Mouse (Mus musculus): ENCODE results near the gene Rhbg. TPM values are rescaled to one million over a fixed set of nuclear protein-coding genes. Genes with fewer than 3 reads are reported as not detected.

Rhbg gene
- polyA plus RNA-seq, 1 experiment from 2014 or later = 16.3 TPM

DNA sequence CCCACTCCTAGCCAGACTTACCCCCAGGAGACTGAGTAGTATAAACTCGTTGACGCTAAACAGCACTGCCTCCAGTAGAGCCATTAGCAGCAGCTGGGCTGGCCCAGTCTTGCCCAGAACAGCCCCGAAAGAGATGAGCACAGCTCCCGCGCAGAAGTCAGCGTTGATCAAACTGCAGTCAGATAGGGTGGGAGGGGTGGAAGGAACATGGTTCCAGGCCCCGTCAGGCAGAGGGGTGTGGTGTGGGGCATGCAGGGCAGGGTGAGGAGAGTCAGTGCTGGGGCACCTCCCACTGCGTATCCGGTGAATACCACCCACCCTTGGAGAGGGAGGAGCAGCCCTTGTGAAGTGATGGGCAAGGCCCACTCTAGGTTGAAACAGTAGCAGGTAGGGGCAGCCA, 6.8 kb downstream of the Rhbg start:
- H3K9me3 ChIP-seq (ENCODE audit: control insufficient read depth, low read length) = no peaks in the 10 kb centered on the region
- no peak overlapping the region for H3K27ac ChIP-seq (ENCODE audit: low read depth, low read length)
- DNase-seq (ENCODE audit: low spot score) (no peak), ATAC-seq (replicated peaks; ENCODE audit: low FRiP score) (no peak)
- 61% methylated on average over 9 of the region's 9 CpGs for WGBS
- H3K9ac ChIP-seq (ENCODE audit: low read depth, low read length) = no peak overlapping the region
- no peaks in the 10 kb centered on the region; the same call in 1 of the 2 replicates for H3K4me1 ChIP-seq (replicated peaks; ENCODE audit: control insufficient read depth, insufficient read depth, low read length)
- no peak overlapping the region for H3K4me3 ChIP-seq (ENCODE audit: low read depth, low read length)
- H3K27me3 ChIP-seq (replicated peaks; ENCODE audit: control insufficient read depth, insufficient read depth, low read length) = peaks cover 26% of the 10 kb centered on the region
- no peaks in the 10 kb centered on the region for H3K36me3 ChIP-seq (ENCODE audit: control insufficient read depth, insufficient read depth, low read length)
- H3K4me2 ChIP-seq = no peak overlapping the region

- peaks cover 36% of the 10 kb centered on the region for H3K27me3 ChIP-seq (replicated peaks; ENCODE audit: control insufficient read depth, insufficient read depth, low read length)
- H3K9ac ChIP-seq (ENCODE audit: low read depth, low read length) = no peak overlapping the region
- no peaks in the 10 kb centered on the region for H3K36me3 ChIP-seq (ENCODE audit: control insufficient read depth, insufficient read depth, low read length)
- no peaks in the 10 kb centered on the region for H3K9me3 ChIP-seq (ENCODE audit: control insufficient read depth, low read length)
- H3K4me2 ChIP-seq = no peak overlapping the region
- no peak; the same call in 1 of the 2 replicates for ATAC-seq (replicated peaks; ENCODE audit: low FRiP score)
- DNase-seq (ENCODE audit: low spot score) = peak; percentile 72
- no peak overlapping the region for H3K4me3 ChIP-seq (ENCODE audit: low read depth, low read length)
- no peaks in the 10 kb centered on the region; the same call in 1 of the 2 replicates for H3K4me1 ChIP-seq (replicated peaks; ENCODE audit: control insufficient read depth, insufficient read depth, low read length)
- 16% methylated on average over 13 of the region's 13 CpGs for WGBS
- no peak overlapping the region for H3K27ac ChIP-seq (ENCODE audit: low read depth, low read length)
These were observed 8.7 kb downstream of the Rhbg start for GRCm38 (mm10) chr3:88245811-88246210.

DNA sequence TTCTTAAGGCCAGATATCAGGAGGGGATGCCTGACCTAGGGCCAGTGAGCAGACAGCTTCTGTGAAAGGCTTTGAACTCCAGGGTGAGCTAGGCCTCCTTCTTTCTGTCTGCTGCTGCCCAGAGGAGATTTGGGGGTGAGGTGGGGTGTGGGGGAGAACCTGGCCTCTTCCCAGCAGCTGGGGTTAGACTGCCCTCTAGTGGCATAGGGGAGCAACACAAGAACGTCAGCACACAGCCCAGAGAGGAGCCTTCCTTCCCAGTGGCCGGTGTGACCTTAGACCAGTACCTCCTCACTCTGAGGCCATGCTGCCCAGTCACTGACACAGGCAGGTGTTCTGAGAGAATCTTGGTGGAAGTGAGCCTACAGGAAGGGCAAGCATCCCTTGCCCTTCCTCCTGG, 10.4 kb downstream of the Rhbg start:
- no peak overlapping the region for H3K4me2 ChIP-seq
- H3K4me1 ChIP-seq (replicated peaks; ENCODE audit: control insufficient read depth, insufficient read depth, low read length) = no peaks in the 10 kb centered on the region; the same call in 1 of the 2 replicates
- H3K4me3 ChIP-seq (ENCODE audit: low read depth, low read length) = no peak overlapping the region
- DNase-seq (ENCODE audit: low spot score) = no peak
- H3K27ac ChIP-seq (ENCODE audit: low read depth, low read length) = no peak overlapping the region
- no peaks in the 10 kb centered on the region for H3K36me3 ChIP-seq (ENCODE audit: control insufficient read depth, insufficient read depth, low read length)
- no peak for ATAC-seq (replicated peaks; ENCODE audit: low FRiP score)
- H3K27me3 ChIP-seq (replicated peaks; ENCODE audit: control insufficient read depth, insufficient read depth, low read length) = peaks cover 54% of the 10 kb centered on the region
- H3K9ac ChIP-seq (ENCODE audit: low read depth, low read length) = no peak overlapping the region
- no peaks in the 10 kb centered on the region for H3K9me3 ChIP-seq (ENCODE audit: control insufficient read depth, low read length)
- WGBS = 7% methylated on average over 2 of the region's 2 CpGs

DNA sequence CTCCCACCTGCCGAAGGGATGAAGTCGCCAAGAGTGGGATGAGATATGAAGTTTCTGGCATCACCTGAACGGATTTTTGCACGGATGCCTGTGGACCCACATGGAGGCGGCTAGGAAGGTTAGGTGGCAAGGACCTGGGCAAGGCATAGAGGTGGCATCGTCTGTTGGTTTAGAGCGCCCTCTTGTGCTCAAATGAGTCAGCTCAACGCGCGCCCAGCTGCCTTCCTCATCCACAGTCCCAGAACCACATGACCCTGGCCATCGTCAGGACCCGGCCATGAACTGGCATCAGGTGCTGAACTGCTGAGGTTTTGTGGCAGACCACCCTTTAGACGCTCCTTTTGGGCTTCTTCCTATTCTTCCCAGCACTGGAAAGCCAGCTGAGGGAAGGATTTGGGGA, 12.0 kb downstream of the Rhbg start:
- WGBS = 6% methylated on average over 13 of the region's 13 CpGs
- ATAC-seq (replicated peaks; ENCODE audit: low FRiP score) (no peak; the same call in 1 of the 2 replicates), DNase-seq (ENCODE audit: low spot score) (peak; percentile 55)
- Histone ChIP-seq H3K36me3 (ENCODE audit: control insufficient read depth, insufficient read depth, low read length) (no peaks in the 10 kb centered on the region), H3K9me3 (ENCODE audit: control insufficient read depth, low read length) (no peaks in the 10 kb centered on the region), H3K4me1 (replicated peaks; ENCODE audit: control insufficient read depth, insufficient read depth, low read length) (no peaks in the 10 kb centered on the region; the same call in 1 of the 2 replicates), H3K27me3 (replicated peaks; ENCODE audit: control insufficient read depth, insufficient read depth, low read length) (peaks cover 69% of the 10 kb centered on the region), H3K9ac (ENCODE audit: low read depth, low read length) (no peak overlapping the region), H3K4me3 (ENCODE audit: low read depth, low read length) (no peak overlapping the region), H3K4me2 (no peak overlapping the region), H3K27ac (ENCODE audit: low read depth, low read length) (no peak overlapping the region)

DNA sequence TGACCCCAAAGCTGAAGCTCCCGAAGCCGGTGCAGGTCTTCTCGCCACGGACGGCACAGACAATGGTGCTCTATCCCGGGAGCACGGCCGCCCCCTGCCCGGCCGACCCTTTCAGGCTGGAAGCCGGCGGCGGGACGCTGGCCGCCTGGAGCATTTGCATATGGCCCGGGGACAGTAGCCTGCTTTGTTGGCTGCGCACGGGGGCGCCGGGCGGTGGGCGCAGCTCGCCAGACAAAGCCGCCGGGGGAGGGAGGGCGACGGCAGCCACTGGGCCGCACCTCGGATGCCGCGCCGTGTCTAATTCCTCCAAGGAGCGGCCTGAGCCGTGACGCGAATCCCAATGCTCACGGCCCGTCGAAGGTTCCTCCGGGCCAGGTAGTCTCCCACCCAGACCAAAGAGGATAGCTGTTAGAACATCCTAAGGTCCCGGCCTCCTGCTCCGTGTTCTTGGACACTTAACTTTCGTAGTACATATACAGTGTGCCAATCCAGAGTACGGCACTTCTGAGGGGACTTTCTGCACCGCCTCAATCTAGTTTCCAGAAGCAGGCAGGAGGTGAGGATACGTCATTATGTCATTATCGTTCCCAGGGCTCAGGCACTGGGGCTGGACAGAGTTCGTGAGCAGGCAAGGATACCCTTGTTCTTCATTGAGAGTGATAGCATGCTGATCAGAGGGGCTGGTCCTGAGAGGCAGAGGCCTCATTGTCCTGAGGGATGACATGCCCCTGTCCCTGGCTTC, 13.3 kb downstream of the Rhbg start:
- ATAC-seq (replicated peaks; ENCODE audit: low FRiP score) = no peak
- no peak for DNase-seq (ENCODE audit: low spot score)

GRCm38 (mm10) chr3:88239446-88239845, 15.1 kb downstream of the Rhbg start:
- ATAC-seq (replicated peaks; ENCODE audit: low FRiP score) (no peak), DNase-seq (ENCODE audit: low spot score) (no peak)
- Histone ChIP-seq H3K27ac (ENCODE audit: low read depth, low read length) (no peak overlapping the region), H3K4me3 (ENCODE audit: low read depth, low read length) (no peak overlapping the region), H3K4me2 (no peak overlapping the region), H3K36me3 (ENCODE audit: control insufficient read depth, insufficient read depth, low read length) (no peaks in the 10 kb centered on the region), H3K4me1 (replicated peaks; ENCODE audit: control insufficient read depth, insufficient read depth, low read length) (no peaks in the 10 kb centered on the region; the same call in 1 of the 2 replicates), H3K9me3 (ENCODE audit: control insufficient read depth, low read length) (no peaks in the 10 kb centered on the region), H3K9ac (ENCODE audit: low read depth, low read length) (no peak overlapping the region), H3K27me3 (replicated peaks; ENCODE audit: control insufficient read depth, insufficient read depth, low read length) (peaks cover 82% of the 10 kb centered on the region)
- 39% methylated on average over 4 of the region's 4 CpGs for WGBS

More for the DNA sequence above, 13.3 kb downstream of the Rhbg start:
- Histone ChIP-seq H3K27me3 (replicated peaks; ENCODE audit: control insufficient read depth, insufficient read depth, low read length) (peaks cover 82% of the 10 kb centered on the region), H3K27ac (ENCODE audit: low read depth, low read length) (no peak overlapping the region), H3K9me3 (ENCODE audit: control insufficient read depth, low read length) (no peaks in the 10 kb centered on the region), H3K9ac (ENCODE audit: low read depth, low read length) (no peak overlapping the region), H3K4me3 (ENCODE audit: low read depth, low read length) (peak overlapping the region; percentile 17), H3K4me2 (peak overlapping the region; percentile 46), H3K4me1 (replicated peaks; ENCODE audit: control insufficient read depth, insufficient read depth, low read length) (no peaks in the 10 kb centered on the region; the same call in 1 of the 2 replicates), H3K36me3 (ENCODE audit: control insufficient read depth, insufficient read depth, low read length) (no peaks in the 10 kb centered on the region)
- 5% methylated on average over 46 of the region's 48 CpGs for WGBS

DNA sequence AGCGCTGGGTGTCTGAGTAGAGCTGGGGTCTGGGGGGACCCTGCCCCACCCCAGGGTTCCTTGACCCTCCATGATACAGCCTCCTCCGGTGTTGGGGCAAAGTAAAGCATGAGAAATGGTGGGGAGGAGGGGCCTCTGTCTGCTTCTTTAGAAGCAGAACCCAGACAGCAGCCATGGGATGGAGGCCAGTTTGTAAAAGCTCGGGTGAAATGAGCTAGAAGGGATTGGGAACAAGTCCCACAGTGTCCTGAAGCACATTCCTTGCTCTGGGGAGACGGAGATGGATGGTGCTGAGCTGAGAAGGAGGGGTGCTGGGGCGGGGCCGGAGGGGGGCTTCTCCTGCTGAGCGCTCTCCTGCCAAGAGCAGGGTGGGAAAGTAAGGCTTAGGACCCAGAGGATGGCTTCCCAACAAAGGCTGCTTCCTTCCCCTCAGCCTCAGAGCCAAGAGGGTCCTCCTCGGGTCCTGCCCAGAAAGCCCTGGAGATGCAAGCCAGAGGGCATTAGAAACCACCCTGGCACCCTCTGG, 15.6 kb downstream of the Rhbg start:
- Histone ChIP-seq H3K27me3 (replicated peaks; ENCODE audit: control insufficient read depth, insufficient read depth, low read length) (peaks cover 82% of the 10 kb centered on the region), H3K9ac (ENCODE audit: low read depth, low read length) (no peak overlapping the region), H3K4me3 (ENCODE audit: low read depth, low read length) (no peak overlapping the region), H3K4me1 (replicated peaks; ENCODE audit: control insufficient read depth, insufficient read depth, low read length) (no peaks in the 10 kb centered on the region), H3K4me2 (no peak overlapping the region), H3K9me3 (ENCODE audit: control insufficient read depth, low read length) (no peaks in the 10 kb centered on the region), H3K36me3 (ENCODE audit: control insufficient read depth, insufficient read depth, low read length) (no peaks in the 10 kb centered on the region), H3K27ac (ENCODE audit: low read depth, low read length) (no peak overlapping the region)
- 50% methylated on average over 8 of the region's 8 CpGs for WGBS
- DNase-seq (ENCODE audit: low spot score) = no peak
- ATAC-seq (replicated peaks; ENCODE audit: low FRiP score) = no peak

GRCm38 (mm10) chr3:88237556-88238194, 16.8 kb downstream of the Rhbg start:
- DNase-seq (ENCODE audit: low spot score) (no peak), ATAC-seq (replicated peaks; ENCODE audit: low FRiP score) (no peak)
- Histone ChIP-seq H3K9me3 (ENCODE audit: control insufficient read depth, low read length) (no peaks in the 10 kb centered on the region), H3K27ac (ENCODE audit: low read depth, low read length) (no peak overlapping the region), H3K27me3 (replicated peaks; ENCODE audit: control insufficient read depth, insufficient read depth, low read length) (peaks cover 83% of the 10 kb centered on the region), H3K36me3 (ENCODE audit: control insufficient read depth, insufficient read depth, low read length) (no peaks in the 10 kb centered on the region), H3K9ac (ENCODE audit: low read depth, low read length) (no peak overlapping the region), H3K4me3 (ENCODE audit: low read depth, low read length) (no peak overlapping the region), H3K4me1 (replicated peaks; ENCODE audit: control insufficient read depth, insufficient read depth, low read length) (no peaks in the 10 kb centered on the region), H3K4me2 (peak overlapping the region; percentile 42)
- WGBS = 7% methylated on average over 10 of the region's 10 CpGs
